Mouse (Mus musculus): Measurements from ENCODE around the gene Gstp1.

Gstp1 gene

GRCm38 (mm10) chr19:4000119-4000900, 37.5 kb downstream of the Gstp1 start, which contains the start of the genes Nudt8 and Gm49405:
Nudt8 (plus strand) TSS chr19:4000580.
Gm49405 (plus strand) TSS chr19:4000626.
- peak; percentile 100 for DNase-seq

GRCm38 (mm10) chr19:3999121-3999730, 38.6 kb downstream of the Gstp1 start:
- DNase-seq = peak; percentile 94

- peak; percentile 90 for DNase-seq
Measured at GRCm38 (mm10) chr19:3998335-3998734, 39.5 kb downstream of the Gstp1 start.

DNA sequence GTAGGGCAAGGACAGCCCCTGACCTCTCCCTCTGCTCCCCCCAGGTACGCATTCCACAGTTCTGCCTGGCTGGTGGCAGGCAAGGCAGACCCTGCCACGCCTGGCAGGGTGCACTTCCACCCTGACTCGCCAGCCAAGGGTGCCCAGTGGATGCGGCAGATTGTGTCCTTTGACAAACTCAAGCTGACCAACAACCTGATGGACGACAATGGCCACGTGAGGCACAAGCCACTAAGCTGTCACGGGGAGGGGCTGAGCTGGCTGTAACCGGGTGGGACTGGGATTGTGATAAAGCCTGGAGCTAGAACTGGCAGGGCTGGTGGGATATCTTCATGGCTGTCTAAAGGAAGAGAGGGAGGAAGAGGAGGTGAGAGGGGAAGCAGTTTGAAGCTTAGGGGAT, 40.6 kb downstream of the Gstp1 start:
- peak; percentile 87 for DNase-seq

DNA sequence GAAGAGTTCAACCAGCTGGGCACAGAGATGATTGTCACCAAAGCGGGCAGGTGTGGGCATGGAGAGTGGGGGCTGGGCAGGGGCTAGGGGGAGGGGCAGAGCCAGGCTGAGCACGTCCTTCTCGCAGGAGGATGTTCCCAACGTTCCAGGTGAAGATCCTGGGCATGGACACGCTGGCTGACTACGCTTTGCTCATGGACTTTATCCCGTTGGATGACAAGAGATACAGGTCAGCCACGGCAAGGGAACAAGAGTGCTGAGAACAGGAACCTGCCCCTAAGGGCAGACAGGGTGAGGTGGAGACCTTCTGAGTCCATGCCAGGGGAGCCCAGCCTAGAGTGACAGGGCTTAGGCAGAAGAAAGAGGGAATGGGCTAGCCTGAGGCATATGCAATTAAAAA, 41.0 kb downstream of the Gstp1 start:
- DNase-seq = no peak

DNA sequence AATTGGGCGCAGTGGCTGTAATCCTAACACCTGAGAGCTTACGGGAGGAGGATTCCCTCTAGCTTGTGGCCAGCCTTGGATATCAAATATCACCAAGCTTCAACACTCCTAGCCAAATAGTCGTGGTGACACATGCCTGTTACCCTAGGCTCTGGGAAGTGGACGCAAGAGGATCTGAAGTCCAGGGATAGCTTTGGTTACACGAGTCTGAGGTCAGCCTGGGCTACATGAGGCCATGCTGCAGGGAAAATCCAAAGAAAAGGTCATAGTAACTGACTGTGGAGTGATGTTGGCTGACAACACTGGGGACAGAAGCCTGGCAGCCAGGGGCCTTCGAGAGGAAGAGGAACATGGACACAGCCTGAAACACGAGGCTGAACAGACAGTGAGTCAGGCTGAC, 41.7 kb downstream of the Gstp1 start:
- peak; percentile 85 for DNase-seq

- no peak for DNase-seq
Measured at GRCm38 (mm10) chr19:3995505-3995904, 42.3 kb downstream of the Gstp1 start.

- DNase-seq = no peak
Measured at GRCm38 (mm10) chr19:3994932-3995331, 42.9 kb downstream of the Gstp1 start.

DNA sequence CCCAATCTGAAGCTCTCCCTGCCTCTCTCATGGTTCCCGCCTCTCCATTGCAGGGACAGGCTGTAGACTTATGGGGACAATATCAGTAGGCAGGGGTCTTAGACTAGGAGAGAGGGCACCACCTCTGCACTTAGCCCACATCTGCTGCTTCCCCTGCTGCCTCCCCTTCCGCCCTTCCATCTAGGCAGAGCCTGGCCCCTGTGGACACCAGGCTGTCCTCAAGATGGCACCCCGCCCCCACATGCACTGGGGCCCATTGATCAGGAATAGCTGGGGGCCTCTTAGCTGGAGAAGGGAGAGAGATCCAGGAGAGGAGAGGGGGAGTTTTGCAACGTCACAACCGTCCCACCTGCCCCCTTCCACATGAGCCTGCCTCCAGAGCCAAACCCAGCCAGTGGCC, 45.4 kb downstream of the Gstp1 start, which contains the start of gene Tbx10:
TSS of gene Tbx10 (plus strand) at position 337 of the 400 bp plus-strand sequence.
- peak; percentile 82 for DNase-seq

DNA sequence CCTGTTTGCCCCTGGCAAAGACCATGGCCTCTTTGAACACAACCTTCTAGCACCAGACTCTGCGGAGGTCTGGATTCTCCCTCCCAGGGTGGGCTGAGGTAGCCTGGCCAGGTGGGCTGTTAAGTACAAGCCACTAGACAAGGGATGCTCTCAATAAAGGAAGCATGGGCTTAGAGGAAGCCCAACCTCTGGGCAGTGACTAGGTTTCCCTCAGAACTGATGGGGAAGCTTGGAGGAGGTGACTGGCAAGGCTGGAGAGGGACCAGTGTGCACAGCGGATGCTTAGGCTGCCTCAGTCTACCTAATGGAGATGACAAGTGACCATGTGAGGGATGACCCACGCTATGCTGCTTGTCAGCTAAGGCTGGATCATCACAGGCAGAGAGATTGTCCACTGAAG, 45.8 kb downstream of the Gstp1 start:
- no peak for DNase-seq

DNA sequence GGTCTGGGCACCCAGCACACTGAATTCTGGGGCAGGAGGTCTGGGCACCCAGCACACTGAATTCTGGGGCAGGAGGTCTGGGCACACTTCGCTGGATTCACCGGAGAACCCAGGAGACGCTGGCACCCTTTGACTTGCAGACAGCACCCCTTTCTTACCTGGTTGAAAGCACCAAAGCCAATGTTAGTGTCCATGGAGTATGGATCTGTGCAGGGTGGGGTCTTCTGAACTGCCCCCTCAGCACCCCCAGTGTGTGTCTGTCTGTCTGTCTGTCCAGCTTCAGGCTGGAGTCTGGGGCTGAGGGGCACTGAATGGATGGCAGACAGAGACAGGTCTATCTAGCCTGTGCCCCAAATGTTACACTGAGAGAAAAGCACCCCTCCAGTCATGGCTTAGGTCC, 46.2 kb downstream of the Gstp1 start:
- no peak for DNase-seq

DNA sequence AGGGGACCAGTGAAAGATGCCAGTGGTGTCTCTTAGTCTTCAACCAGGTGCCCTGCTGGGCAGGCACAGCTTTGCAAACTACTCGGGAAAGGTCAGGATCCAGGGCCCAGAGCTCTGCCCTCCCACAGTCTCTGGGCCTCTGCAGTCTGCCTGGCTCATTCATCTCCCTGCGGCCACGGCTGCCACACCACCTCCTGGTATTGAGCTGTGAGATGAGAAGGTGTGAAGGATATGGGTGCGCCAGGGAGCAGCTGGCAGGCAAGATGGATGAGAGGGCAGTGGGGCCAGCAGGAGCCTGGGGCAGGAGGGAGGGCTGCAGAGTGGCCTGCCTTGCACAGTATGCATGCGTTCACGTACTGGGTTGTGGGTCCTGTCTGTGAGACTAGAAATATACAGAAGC, 47.0 kb downstream of the Gstp1 start:
- DNase-seq = peak; percentile 90

DNA sequence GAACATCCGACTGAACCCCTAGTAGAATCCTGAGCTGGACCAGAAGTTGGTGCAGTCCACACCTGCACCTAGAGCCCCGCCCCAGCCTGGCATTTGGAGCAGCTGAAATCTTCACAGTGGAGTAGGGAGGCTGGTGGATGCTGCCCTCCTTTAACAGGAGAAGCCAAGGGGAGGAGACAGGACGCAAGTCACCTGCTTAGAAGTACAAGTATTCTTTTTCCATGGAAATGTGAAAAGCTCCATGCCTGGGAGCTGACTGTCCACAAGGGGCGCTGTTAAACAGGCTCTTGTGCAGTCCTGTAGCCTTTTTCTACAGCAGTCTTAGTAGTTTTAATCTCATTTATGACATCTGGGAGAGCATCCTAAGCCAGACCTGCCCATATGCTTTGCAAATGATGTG, 49.0 kb downstream of the Gstp1 start:
- no peak for DNase-seq

- DNase-seq = no peak
Measured at GRCm38 (mm10) chr19:3988066-3988465, 49.7 kb downstream of the Gstp1 start.

DNA sequence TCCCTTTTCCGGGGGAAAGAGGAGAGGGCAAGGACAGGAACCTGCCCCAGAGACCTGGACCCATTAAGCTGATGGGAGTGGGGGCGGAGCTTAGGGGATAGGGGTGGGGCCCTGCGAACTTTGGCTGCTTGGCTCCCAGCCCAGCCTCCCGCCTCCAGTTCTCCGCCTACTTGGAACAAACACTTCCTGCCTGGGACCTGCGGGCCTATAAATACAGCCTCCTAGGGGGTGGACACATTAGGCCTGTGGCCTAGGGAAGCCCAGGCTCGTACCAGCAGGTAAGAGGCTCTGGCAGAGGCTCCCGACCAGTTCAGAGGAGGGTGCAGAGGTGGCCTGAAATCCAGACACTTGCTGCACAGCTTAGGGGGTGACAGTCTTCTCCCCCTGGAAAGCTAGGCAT, 51.5 kb downstream of the Gstp1 start, which contains the start of gene Acy3:
TSS of gene Acy3 (plus strand) at position 237 of the 400 bp plus-strand sequence.
- peak; percentile 99 for DNase-seq
